Mouse (Mus musculus) limb, embryonic 13.5 days (tissue): ENCODE results near the gene Rbfox2. TPM values are rescaled to one million over a fixed set of nuclear protein-coding genes. Genes with fewer than 3 reads are reported as not detected.

Experiments used
- ATAC-seq: fragments of 200-750 bp; cut with Nextera tagmentation; 2 replicates; pipeline ENCODE4 v1.8.0; 2017; ENCODE audit warnings: low read depth, moderate number of reproducible peaks, moderate TSS enrichment; ENCODE audit not compliant: low FRiP score
- H3K27ac ChIP-seq: fragments of 300-500 bp; sonication (generic); 2 replicates; pipeline ENCODE4 v1.5.1; 2015; ENCODE audit warnings: inconsistent platforms, mild to moderate bottlenecking, moderate library complexity
- H3K27me3 ChIP-seq: fragments of 300-500 bp; sonication (generic); 2 replicates; pipeline ENCODE4 v1.6.1; 2015; ENCODE audit warnings: mild to moderate bottlenecking, inconsistent platforms
- H3K36me3 ChIP-seq: fragments of 300-500 bp; sonication (generic); 2 replicates; pipeline ENCODE4 v1.6.1; 2015; ENCODE audit warnings: inconsistent platforms, mild to moderate bottlenecking, moderate library complexity
- H3K4me1 ChIP-seq: fragments of 300-500 bp; sonication (generic); 2 replicates; pipeline ENCODE4 v1.6.1; 2015; ENCODE audit warnings: inconsistent platforms
- H3K4me2 ChIP-seq: fragments of 300-500 bp; sonication (generic); replicated peaks from 2 replicates; pipeline ENCODE4 v1.6.1; 2015; ENCODE audit warnings: inconsistent platforms, mild to moderate bottlenecking, moderate library complexity
- H3K4me3 ChIP-seq: fragments of 300-500 bp; sonication (generic); 2 replicates; pipeline ENCODE4 v1.5.1; 2015; ENCODE audit warnings: moderate library complexity, mild to moderate bottlenecking, inconsistent platforms
- H3K9ac ChIP-seq: fragments of 300-500 bp; sonication (generic); 2 replicates; pipeline ENCODE4 v1.6.1; 2015; ENCODE audit warnings: mild to moderate bottlenecking, inconsistent platforms
- H3K9me3 ChIP-seq: fragments of 300-500 bp; sonication (generic); 2 replicates; pipeline ENCODE4 v1.6.1; 2016; ENCODE audit warnings: inconsistent platforms
- WGBS: fragments of 180-500 bp; shearing (Covaris S2); methylation state at CpG from one replicate; pipeline ENCODE4 v1.1.7; 2015; 5-methylcytosine and 5-hydroxymethylcytosine counted together
- polyA plus RNA-seq: library from polyadenylated mRNA; unstranded; fragments of >200 nt; fragmentation: Nextera tagmentation; extraction: Ambion mirVana; gene quantifications from 2 replicates; pipeline ENCODE4 v1.2.1, GENCODE M21; 2015

Gene Rbfox2
- polyA plus RNA-seq, 1 experiment from 2014 or later: 83.1 TPM

DNA sequence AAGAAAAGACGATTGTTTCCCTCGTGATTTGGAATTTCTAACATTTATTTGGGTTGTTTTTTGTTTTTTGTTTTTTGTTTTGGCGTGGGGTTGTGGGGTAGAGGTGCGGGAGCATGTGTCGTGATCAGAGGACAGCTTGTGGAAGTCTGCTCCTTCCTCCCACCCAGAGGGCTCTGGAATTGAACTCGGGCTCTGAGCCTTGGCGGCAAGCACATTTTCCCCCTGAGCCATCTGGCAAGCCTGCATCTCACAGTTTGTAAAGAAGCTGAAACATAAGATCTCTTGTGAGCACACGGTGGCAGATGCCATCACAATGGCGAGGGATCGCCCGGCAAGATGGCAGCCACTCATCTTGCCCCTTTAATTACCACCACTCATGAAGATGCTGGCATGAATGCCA, 17.6 kb upstream of the Rbfox2 start:
- Histone ChIP-seq H3K27me3 (no peaks in the 10 kb centered on the region), H3K4me2 (no peak overlapping the region), H3K4me1 (no peaks in the 10 kb centered on the region), H3K27ac (no peak overlapping the region), H3K9ac (no peak overlapping the region), H3K4me3 (no peak overlapping the region), H3K36me3 (no peaks in the 10 kb centered on the region), H3K9me3 (no peaks in the 10 kb centered on the region)
- no peak for ATAC-seq
- 90% methylated on average over 11 of the region's 11 CpGs for WGBS

DNA sequence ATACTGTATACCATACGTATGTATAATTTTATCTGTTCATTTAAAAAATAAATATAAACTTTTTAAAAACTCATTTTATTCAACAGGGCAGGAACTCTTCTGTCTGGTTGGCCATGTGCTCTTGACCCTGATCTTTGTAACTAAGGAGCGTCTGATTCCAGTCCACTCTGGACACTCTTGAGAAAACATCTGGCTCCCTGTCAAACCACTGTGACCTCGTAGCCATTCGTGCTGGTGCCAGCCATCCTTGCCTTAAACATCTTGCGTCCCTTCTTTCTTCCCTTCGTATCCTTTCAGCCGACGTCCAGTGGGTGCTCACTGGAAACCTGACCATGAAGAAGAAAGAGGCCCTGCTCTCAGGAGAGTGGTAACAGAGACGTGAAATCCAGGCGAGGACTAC, 16.4 kb upstream of the Rbfox2 start:
- Histone ChIP-seq H3K27me3 (no peaks in the 10 kb centered on the region), H3K9me3 (no peaks in the 10 kb centered on the region), H3K36me3 (no peaks in the 10 kb centered on the region), H3K4me2 (no peak overlapping the region), H3K9ac (no peak overlapping the region), H3K4me1 (no peaks in the 10 kb centered on the region), H3K4me3 (no peak overlapping the region), H3K27ac (no peak overlapping the region)
- ATAC-seq: no peak
- 79% methylated on average over 10 of the region's 10 CpGs for WGBS

DNA sequence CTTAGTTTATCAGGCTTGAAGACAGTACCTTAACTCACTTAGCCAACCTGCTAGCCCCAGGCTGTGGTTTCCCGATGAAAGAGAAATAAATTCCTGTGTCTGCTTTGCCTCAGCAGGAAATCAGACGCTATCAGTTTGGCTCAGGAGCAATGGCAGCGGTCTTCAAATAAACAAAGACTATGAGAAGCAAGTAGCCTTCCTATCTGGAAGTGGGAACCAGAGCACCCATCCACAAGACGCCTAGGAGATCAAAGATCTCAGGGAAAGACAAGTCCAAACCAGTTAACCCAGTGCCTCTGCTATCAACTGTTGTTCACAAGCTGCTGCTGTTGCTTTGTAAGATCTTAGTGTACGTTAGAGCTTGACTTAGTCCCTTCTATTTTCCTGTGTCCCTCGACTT, 6.9 kb upstream of the Rbfox2 start:
- no peak overlapping the region for H3K9ac ChIP-seq
- no peak overlapping the region; the same call in 1 of the 2 replicates for H3K27ac ChIP-seq
- peak overlapping the region; percentile 45; the same call in 1 of the 2 replicates for H3K4me2 ChIP-seq

DNA sequence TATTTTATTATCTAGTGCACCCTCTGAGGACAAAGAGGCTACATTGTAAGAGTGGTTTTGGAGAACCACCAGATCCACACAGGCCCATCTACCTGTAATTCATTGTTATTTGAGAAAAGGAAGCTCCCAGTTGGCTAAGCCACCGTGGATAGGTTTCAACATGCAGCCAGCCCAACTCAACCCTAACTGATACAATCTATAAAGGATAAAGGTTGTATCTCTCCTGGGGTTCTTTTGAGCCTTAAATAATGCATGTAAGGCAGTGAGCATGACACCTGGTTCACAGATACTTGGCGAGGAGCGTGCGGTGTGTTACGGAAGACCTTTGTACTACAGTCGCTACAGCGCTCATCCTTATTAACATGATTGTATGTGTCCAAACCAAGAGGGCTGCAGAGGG, 6.0 kb upstream of the Rbfox2 start:
- H3K4me1 ChIP-seq: peaks cover 15% of the 10 kb centered on the region
- no peak overlapping the region for H3K27ac ChIP-seq
- no peak overlapping the region for H3K4me2 ChIP-seq
- H3K27me3 ChIP-seq: no peaks in the 10 kb centered on the region
- no peaks in the 10 kb centered on the region for H3K9me3 ChIP-seq
- H3K9ac ChIP-seq: no peak overlapping the region
- ATAC-seq: no peak
- no peaks in the 10 kb centered on the region for H3K36me3 ChIP-seq
- WGBS: 96% methylated on average over 7 of the region's 7 CpGs
- no peak overlapping the region for H3K4me3 ChIP-seq

More for the DNA sequence above, 6.9 kb upstream of the Rbfox2 start:
- Histone ChIP-seq H3K9me3 (no peaks in the 10 kb centered on the region), H3K4me3 (no peak overlapping the region), H3K36me3 (no peaks in the 10 kb centered on the region), H3K4me1 (peaks cover 15% of the 10 kb centered on the region), H3K27me3 (no peaks in the 10 kb centered on the region)
- ATAC-seq: no peak
- 21% methylated on average over 6 of the region's 6 CpGs for WGBS

DNA sequence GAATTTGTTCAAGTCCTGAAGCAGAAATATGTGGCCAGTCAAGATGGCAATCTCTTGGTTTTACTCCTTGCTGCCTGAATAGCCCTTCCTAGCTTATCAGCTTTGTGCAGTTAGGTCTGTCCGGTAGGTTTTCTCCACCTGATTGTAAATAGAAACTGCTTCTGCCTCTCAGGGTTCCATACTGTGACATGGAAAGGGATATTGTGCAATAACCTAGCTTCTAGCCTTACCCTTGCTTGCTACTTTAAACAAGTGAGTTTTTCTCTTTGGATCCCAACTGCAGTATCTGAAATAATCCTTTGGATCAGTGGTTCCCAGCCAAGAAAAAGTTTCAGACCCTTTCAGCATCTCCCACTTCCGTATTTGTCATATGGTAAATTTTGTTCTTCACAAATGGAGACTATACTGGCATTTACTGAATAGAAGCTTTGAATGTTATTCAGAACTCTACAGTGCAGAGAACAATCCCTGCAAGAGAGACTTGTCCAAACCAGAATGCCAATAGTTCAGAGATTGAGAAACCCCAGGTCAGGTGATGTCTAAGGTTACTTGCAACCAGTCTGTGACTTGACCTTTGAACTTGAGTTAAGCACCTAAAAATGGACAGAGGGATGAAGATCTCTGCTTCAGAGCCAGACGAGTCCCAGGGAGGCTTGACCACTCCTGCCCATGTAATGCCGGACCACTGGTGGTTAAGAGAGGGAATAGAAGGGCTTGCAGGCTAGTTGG, 1.1 kb upstream of the Rbfox2 start:
- Histone ChIP-seq H3K36me3 (no peaks in the 10 kb centered on the region), H3K9me3 (no peaks in the 10 kb centered on the region), H3K4me3 (no peak overlapping the region), H3K27me3 (no peaks in the 10 kb centered on the region), H3K27ac (no peak overlapping the region), H3K9ac (no peak overlapping the region), H3K4me2 (peak overlapping the region; percentile 76; the same call in 1 of the 2 replicates), H3K4me1 (peaks cover 28% of the 10 kb centered on the region)
- WGBS: 77% methylated on average over 4 of the region's 4 CpGs
- ATAC-seq: no peak

DNA sequence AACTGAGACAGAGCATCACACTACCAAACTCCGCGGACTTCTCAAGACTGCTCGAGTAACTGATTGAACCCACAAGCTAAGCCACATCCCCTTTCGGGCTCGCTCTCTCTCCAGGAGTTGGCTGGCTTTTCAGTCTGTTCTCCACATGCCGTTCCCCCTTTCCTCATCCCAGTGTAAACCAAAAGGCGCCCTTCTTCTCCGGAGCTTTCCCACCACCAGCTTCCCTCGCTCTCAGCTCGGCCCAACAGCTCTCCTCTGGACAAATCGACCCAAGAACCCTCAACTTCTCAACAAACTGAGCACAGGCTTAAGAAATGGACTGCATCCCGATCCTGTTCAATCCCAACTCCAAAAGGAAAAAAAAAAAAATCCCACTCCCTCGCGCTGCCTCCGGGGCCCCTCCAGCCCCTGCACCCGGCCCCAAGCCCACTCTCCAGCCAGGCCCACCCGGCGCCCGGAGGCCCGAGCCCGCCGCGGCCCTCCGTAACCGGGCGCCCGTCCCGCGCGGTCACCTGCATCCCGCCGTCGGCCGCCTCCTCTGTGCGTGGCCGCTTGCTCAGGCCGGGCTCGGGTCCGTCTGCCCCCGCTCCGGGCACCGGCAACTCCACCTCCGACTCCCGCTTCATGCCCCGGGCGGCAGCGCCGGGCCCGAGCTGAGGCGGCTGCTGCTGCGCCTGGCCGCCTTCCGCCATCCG, 805 bp downstream of the Rbfox2 start:
- Histone ChIP-seq H3K4me3 (peak overlapping the region; percentile 97), H3K9me3 (no peaks in the 10 kb centered on the region), H3K4me1 (peaks cover 47% of the 10 kb centered on the region), H3K9ac (peak overlapping the region; percentile 99), H3K27me3 (no peaks in the 10 kb centered on the region), H3K4me2 (peak overlapping the region; percentile 76), H3K36me3 (no peaks in the 10 kb centered on the region), H3K27ac (peak overlapping the region; percentile 99)
- ATAC-seq: peak; percentile 3; the same call in 1 of the 2 replicates
- WGBS: 0% methylated on average over 54 of the region's 54 CpGs

DNA sequence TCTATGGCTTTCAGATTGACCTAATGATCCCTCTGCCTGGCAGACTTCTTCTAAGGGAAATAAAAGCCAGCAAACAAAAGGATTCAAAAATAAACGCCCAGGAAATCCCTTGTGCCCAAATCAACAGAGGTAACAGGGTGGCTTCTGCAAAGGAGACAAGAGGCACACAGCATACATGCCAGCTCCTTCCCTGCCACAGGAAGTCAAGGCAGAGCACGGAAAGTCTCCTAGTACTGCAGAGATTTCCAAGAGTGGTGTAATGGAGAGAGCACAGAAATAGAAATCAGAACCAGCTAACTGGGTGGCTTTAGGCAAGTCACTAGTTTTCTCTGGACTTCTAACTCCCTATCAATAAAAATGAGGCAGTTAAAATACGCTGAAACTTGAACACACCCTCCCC, 1.8 kb downstream of the Rbfox2 start:
- H3K4me1 ChIP-seq: peaks cover 57% of the 10 kb centered on the region

DNA sequence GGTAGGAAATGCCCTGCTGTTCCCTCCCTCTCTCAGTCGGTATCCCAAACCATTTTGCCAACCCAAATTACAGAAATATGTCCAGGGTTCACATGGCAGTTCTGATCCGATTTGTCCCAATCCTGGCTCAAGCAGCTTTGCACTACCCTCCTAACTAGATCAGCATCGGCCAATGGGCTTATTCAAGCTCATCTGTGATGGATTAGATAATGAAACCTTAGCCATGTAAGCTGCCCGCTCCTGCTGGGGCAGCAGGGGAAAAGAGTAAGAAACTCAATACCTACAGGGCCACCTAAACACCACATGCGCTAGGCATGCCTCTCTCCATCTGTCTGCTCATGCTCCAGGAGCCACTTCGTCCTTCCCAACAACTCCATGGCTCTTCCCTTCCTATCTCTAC, 5.7 kb downstream of the Rbfox2 start:
- 33% methylated on average over 6 of the region's 6 CpGs for WGBS
- Histone ChIP-seq H3K9me3 (no peaks in the 10 kb centered on the region), H3K4me3 (no peak overlapping the region), H3K27me3 (no peaks in the 10 kb centered on the region), H3K4me2 (peak overlapping the region; percentile 19; the same call in 1 of the 2 replicates), H3K4me1 (peaks cover 86% of the 10 kb centered on the region), H3K27ac (no peak overlapping the region), H3K9ac (peak overlapping the region; percentile 5; the same call in 1 of the 2 replicates), H3K36me3 (no peaks in the 10 kb centered on the region)
- ATAC-seq: no peak

More for the DNA sequence above, 1.8 kb downstream of the Rbfox2 start:
- no peaks in the 10 kb centered on the region for H3K9me3 ChIP-seq
- H3K27ac ChIP-seq: peak overlapping the region; percentile 99; the same call in 1 of the 2 replicates
- peak overlapping the region; percentile 99 for H3K9ac ChIP-seq
- H3K4me3 ChIP-seq: peak overlapping the region; percentile 97
- 14% methylated on average over 3 of the region's 3 CpGs for WGBS
- no peak for ATAC-seq
- H3K36me3 ChIP-seq: no peaks in the 10 kb centered on the region
- no peaks in the 10 kb centered on the region for H3K27me3 ChIP-seq
- H3K4me2 ChIP-seq: peak overlapping the region; percentile 76

DNA sequence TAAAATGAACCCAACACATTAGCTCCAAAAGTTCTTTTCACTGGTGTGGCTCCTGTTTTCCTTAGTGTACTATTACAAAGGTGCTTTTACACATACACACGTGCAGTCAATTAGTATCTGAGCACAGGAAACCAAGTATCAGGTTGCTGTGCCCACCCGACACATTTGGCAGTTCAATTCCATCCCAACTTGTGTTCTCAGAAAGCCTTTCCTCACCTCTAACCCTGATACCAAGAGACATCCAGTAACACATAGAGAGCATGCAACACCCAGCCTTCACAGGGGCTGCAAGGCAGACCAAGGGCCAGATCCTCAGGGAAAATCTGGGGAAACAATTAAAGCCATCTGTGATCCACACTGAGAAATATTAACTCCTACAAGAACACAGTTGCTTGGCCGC, 8.2 kb downstream of the Rbfox2 start:
- 14% methylated on average over 3 of the region's 3 CpGs for WGBS

DNA sequence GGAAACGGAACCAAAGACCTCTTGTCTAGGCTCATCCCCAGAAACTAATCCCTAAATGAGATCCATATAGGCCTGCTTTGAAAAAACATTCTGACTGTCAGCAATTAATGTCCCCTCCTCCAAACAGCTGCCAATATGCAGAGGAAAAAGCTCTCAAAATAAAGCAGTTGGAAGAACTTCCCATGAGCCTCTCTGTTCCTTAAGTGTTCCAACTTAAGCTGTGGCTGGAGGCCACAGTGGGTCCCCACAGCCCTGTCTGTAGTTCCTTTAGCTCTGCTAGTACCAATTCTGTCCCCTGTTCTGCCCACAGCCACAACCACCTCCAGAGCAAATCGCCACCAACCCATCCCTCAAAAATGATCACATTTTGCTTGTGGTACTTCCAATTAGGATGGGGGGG, 10.2 kb downstream of the Rbfox2 start:
- no peak overlapping the region for H3K4me3 ChIP-seq
- H3K4me2 ChIP-seq: no peak overlapping the region
- no peak overlapping the region for H3K9ac ChIP-seq
- H3K27ac ChIP-seq: peak overlapping the region; percentile 52
- no peaks in the 10 kb centered on the region for H3K27me3 ChIP-seq
- H3K4me1 ChIP-seq: peaks cover 89% of the 10 kb centered on the region
- ATAC-seq: no peak
- H3K9me3 ChIP-seq: no peaks in the 10 kb centered on the region
- 56% methylated on average over 2 of the region's 2 CpGs for WGBS
- H3K36me3 ChIP-seq: no peaks in the 10 kb centered on the region

More for the DNA sequence above, 8.2 kb downstream of the Rbfox2 start:
- Histone ChIP-seq H3K9ac (peak overlapping the region; percentile 26; the same call in 1 of the 2 replicates), H3K4me2 (peak overlapping the region; percentile 49), H3K4me3 (no peak overlapping the region), H3K27me3 (no peaks in the 10 kb centered on the region), H3K36me3 (no peaks in the 10 kb centered on the region), H3K4me1 (peaks cover 89% of the 10 kb centered on the region), H3K9me3 (no peaks in the 10 kb centered on the region), H3K27ac (peak overlapping the region; percentile 75)
- peak; percentile 57; the same call in 1 of the 2 replicates for ATAC-seq

DNA sequence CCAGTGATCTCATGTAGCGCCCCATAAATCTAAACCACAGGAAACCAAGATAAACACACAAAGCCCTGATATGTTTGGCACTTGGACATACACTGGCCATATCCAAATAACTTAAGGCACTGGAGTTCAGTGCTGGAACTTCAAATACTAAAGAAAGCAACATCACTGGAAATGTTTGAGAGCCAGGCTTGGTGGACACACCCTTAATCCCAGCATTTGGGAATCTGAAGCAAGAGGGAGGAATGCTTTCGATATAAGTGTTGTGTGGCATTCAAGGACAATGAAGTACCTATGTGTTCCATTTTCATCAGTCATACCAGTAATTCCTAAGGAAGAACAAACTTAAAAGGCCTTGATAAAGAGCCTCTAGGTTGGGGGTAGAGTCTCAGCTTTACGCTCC, 13.3 kb downstream of the Rbfox2 start:
- Histone ChIP-seq H3K9ac (no peak overlapping the region), H3K27me3 (no peaks in the 10 kb centered on the region), H3K4me2 (no peak overlapping the region), H3K36me3 (peaks cover 6% of the 10 kb centered on the region; the same call in 1 of the 2 replicates), H3K27ac (no peak overlapping the region), H3K4me3 (no peak overlapping the region), H3K9me3 (no peaks in the 10 kb centered on the region), H3K4me1 (peaks cover 66% of the 10 kb centered on the region)
- 97% methylated on average over 3 of the region's 3 CpGs for WGBS
- ATAC-seq: no peak

DNA sequence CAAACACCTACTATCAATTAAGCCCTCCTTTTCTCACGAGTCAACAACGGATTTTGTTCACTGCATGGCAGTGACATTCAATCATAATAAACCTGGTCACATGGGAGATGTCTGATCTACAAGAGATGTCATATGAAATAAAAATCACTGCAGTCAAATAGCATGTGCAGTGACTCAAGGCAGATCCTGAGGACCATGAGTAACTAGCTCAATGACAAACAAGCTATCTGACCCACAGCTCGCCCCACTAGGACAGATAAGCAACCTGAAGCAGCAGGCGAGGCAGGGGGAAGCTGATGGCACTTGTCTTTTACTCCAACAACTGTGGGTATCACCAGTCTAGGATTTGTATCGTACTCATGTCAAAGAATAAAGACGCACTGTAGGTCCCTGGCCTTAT, 14.4 kb downstream of the Rbfox2 start:
- H3K36me3 ChIP-seq: peaks cover 6% of the 10 kb centered on the region; the same call in 1 of the 2 replicates
- H3K4me1 ChIP-seq: peaks cover 57% of the 10 kb centered on the region
- no peak overlapping the region for H3K4me3 ChIP-seq
- H3K9ac ChIP-seq: no peak overlapping the region
- 64% methylated on average over 6 of the region's 6 CpGs for WGBS
- H3K9me3 ChIP-seq: no peaks in the 10 kb centered on the region
- H3K27me3 ChIP-seq: no peaks in the 10 kb centered on the region
- no peak overlapping the region for H3K27ac ChIP-seq
- ATAC-seq: no peak
- no peak overlapping the region for H3K4me2 ChIP-seq
